Mouse (Mus musculus): Measurements from ENCODE around the gene Epha7.

Epha7 gene

GRCm38 (mm10) chr4:28812691-28813289 lies at the start of gene Epha7:
Gene Epha7 (plus strand): TSS chr4:28813131.
- peak; percentile 32 to 77 for DNase-seq (ENCODE audit: low spot score in 2 of 2)

GRCm38 (mm10) chr4:28783961-28784360 lies 29.0 kb upstream of the Epha7 start:
- no peak for DNase-seq (ENCODE audit: low spot score in 2 of 2)

- no peak for DNase-seq (ENCODE audit: low spot score in 2 of 2)
These were observed 4.1 kb upstream of the Epha7 start for GRCm38 (mm10) chr4:28808800-28809199.

GRCm38 (mm10) chr4:28809703-28810102 lies 3.2 kb upstream of the Epha7 start:
- DNase-seq (ENCODE audit: low spot score in 2 of 2) = no peak

- DNase-seq (ENCODE audit: low spot score in 2 of 2) = peak; percentile 10 to 21
These were observed 882 bp downstream of the Epha7 start for GRCm38 (mm10) chr4:28813551-28814475.

- DNase-seq (ENCODE audit: low spot score in 2 of 2) = no peak
These were observed 1.5 kb downstream of the Epha7 start for GRCm38 (mm10) chr4:28814476-28814815.

GRCm38 (mm10) chr4:28814816-28815620 lies 2.1 kb downstream of the Epha7 start:
- DNase-seq (ENCODE audit: low spot score in 2 of 2) = peak; percentile 4 to 15

- peak in 1 of 2 experiments; percentile 4 for DNase-seq (ENCODE audit: low spot score in 2 of 2)
These were observed 2.6 kb downstream of the Epha7 start for GRCm38 (mm10) chr4:28815621-28815920.

GRCm38 (mm10) chr4:28823616-28824015 lies 10.7 kb downstream of the Epha7 start:
- no peak for DNase-seq (ENCODE audit: low spot score in 2 of 2)

GRCm38 (mm10) chr4:28824616-28825015 lies 11.7 kb downstream of the Epha7 start:
- DNase-seq (ENCODE audit: low spot score in 2 of 2) = no peak

GRCm38 (mm10) chr4:28837669-28838068 lies 24.7 kb downstream of the Epha7 start:
- DNase-seq (ENCODE audit: low spot score in 2 of 2) = no peak

GRCm38 (mm10) chr4:28846311-28846710 lies 33.4 kb downstream of the Epha7 start:
- no peak for DNase-seq (ENCODE audit: low spot score in 2 of 2)

- DNase-seq (ENCODE audit: low spot score in 2 of 2) = no peak
These were observed 37.5 kb downstream of the Epha7 start for GRCm38 (mm10) chr4:28850388-28850787.

- no peak for DNase-seq (ENCODE audit: low spot score in 2 of 2)
These were observed 50.1 kb downstream of the Epha7 start for GRCm38 (mm10) chr4:28862845-28863666.

GRCm38 (mm10) chr4:28866411-28866810 lies 53.5 kb downstream of the Epha7 start:
- DNase-seq (ENCODE audit: low spot score in 2 of 2) = no peak

GRCm38 (mm10) chr4:28871615-28872014 lies 58.7 kb downstream of the Epha7 start:
- no peak for DNase-seq (ENCODE audit: low spot score in 2 of 2)

- DNase-seq (ENCODE audit: low spot score in 2 of 2) = no peak
These were observed 68.5 kb downstream of the Epha7 start for GRCm38 (mm10) chr4:28881271-28882044.

- DNase-seq (ENCODE audit: low spot score in 2 of 2) = no peak
These were observed 76.7 kb downstream of the Epha7 start for GRCm38 (mm10) chr4:28889630-28890029.

GRCm38 (mm10) chr4:28890102-28890501 lies 77.2 kb downstream of the Epha7 start:
- DNase-seq (ENCODE audit: low spot score in 2 of 2) = no peak

- DNase-seq (ENCODE audit: low spot score in 2 of 2) = no peak
These were observed 82.5 kb downstream of the Epha7 start for GRCm38 (mm10) chr4:28895480-28895879.

- no peak for DNase-seq (ENCODE audit: low spot score in 2 of 2)
These were observed 86.4 kb downstream of the Epha7 start for GRCm38 (mm10) chr4:28899373-28899772.
